Comparison of ENCODE assay signal across 8 mouse cellular contexts in the genomic region with DNA sequence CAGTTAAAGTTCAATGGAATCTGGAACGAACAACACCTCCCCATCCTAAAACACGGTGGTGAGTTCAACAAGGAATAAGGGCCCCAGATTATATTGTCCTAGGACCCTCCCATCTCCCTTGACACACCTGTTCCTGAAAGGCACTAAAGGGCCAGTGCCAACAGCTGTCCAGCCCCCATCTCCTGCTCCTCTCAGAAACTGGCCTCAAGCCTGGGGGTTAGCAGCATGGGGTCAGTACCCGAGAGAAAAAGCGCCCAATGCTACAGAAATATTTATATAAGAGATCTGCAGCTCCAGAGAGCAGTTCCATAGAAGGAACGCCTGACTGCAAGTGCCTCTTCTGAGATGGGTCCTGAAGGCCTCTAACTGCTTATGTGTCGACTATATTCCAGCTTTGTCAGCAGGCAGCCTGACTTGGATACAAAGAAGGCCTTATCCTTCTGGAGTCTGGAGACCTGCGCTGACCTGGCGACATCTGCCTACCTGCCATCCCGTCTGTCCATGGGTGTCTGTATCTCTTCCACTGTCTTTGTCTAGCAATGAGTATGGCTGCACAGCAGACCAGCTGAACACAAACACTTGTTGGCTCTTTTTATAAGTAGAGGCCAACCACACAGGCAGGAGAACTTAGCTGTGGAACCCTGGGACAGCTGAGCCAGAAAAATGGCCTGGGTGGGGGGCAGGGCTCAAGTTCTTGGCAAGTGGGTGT. TPM values are rescaled to one million over a fixed set of nuclear protein-coding genes. Genes with fewer than 3 reads are reported as not detected.
DNase-seq lines count a peak whose midpoint lies in the region; ATAC-seq and TF ChIP-seq lines count a peak whose summit lies in the region.

No protein-coding gene starts in this region.

- H3K4me3 ChIP-seq in gastrocnemius, adult 2 months = no peak overlapping the region
- H3K4me3 ChIP-seq in lung, embryonic 16.5 days (ENCODE audit: low read length) = peak overlapping the region; percentile 91
- H3K4me3 ChIP-seq in intestine, embryonic 16.5 days (ENCODE audit: low read length) = no peak overlapping the region
- no peak overlapping the region for H3K4me3 ChIP-seq in stomach, embryonic 15.5 days (replicated peaks)

- H3K9me3 ChIP-seq in lung, embryonic 16.5 days (ENCODE audit: control insufficient read depth, low read length) = no peaks in the 10 kb centered on the region
- no peaks in the 10 kb centered on the region for H3K9me3 ChIP-seq in intestine, embryonic 16.5 days (ENCODE audit: control insufficient read depth, low read length)
- no peaks in the 10 kb centered on the region for H3K9me3 ChIP-seq in stomach, embryonic 15.5 days

- H3K36me3 ChIP-seq in lung, embryonic 16.5 days (ENCODE audit: control insufficient read depth, insufficient read depth, low read length) = 0 out of 2 replicates have a peak, but pooled peaks cover 2% of the 10 kb centered on the region
- no peaks in the 10 kb centered on the region for H3K36me3 ChIP-seq in intestine, embryonic 16.5 days (ENCODE audit: control insufficient read depth, insufficient read depth, low read length)
- no peaks in the 10 kb centered on the region for H3K36me3 ChIP-seq in stomach, embryonic 15.5 days

- peaks cover 59% of the 10 kb centered on the region for H3K4me1 ChIP-seq in lung, embryonic 16.5 days (replicated peaks; ENCODE audit: control insufficient read depth, insufficient read depth, low read length)
- H3K4me1 ChIP-seq in intestine, embryonic 16.5 days (ENCODE audit: control insufficient read depth, insufficient read depth, low read length) = peaks cover 58% of the 10 kb centered on the region
- H3K4me1 ChIP-seq in stomach, embryonic 15.5 days = peaks cover 64% of the 10 kb centered on the region

- peak; percentile 16 for DNase-seq in gastrocnemius, adult 2 months
- DNase-seq in gastrocnemius, postnatal 25 days = no peak
- DNase-seq in lung, postnatal 14 days = no peak
- DNase-seq in thymus, adult 18-20 months = no peak
- no peak for DNase-seq in frontal cortex, adult 2 months (ENCODE audit: extremely low spot score in 1 of 2, low spot score in 1 of 2)

- 64% methylated on average over 9 of the region's 9 CpGs for WGBS in lung, embryonic 16.5 days
- 67% methylated on average over 9 of the region's 9 CpGs for WGBS in intestine, embryonic 16.5 days
- 63% methylated on average over 9 of the region's 9 CpGs for WGBS in stomach, embryonic 15.5 days

- no peaks in the 10 kb centered on the region for H3K27me3 ChIP-seq in lung, embryonic 16.5 days (ENCODE audit: control insufficient read depth, insufficient read depth, low read depth, low read length)
- H3K27me3 ChIP-seq in intestine, embryonic 16.5 days (replicated peaks; ENCODE audit: control insufficient read depth, insufficient read depth, low read length) = no peaks in the 10 kb centered on the region
- H3K27me3 ChIP-seq in stomach, embryonic 15.5 days (replicated peaks) = no peaks in the 10 kb centered on the region

- no peak for TF ChIP-seq CTCF in gastrocnemius, adult 2 months (IDR thresholded peaks at IDR 0.05)

- intact Hi-C loops in gastrocnemius, adult 2 months (cut with DNase I) = loop anchor here (5.0 kb wide), 1 partner anchor 53 kb away; no protein-coding TSS in a partner anchor

- no peak for ATAC-seq in lung, embryonic 16.5 days (ENCODE audit: low read depth)
- ATAC-seq in intestine, embryonic 16.5 days = no peak
- no peak for ATAC-seq in stomach, embryonic 15.5 days (ENCODE audit: insufficient read depth, low FRiP score, low read depth)

- H3K27ac ChIP-seq in gastrocnemius, adult 2 months = peak overlapping the region; percentile 91
- H3K27ac ChIP-seq in lung, embryonic 16.5 days (ENCODE audit: low read length) = peak overlapping the region; percentile 94
- H3K27ac ChIP-seq in intestine, embryonic 16.5 days (ENCODE audit: low read length) = no peak overlapping the region
- peak overlapping the region; percentile 87; the same call in 1 of the 2 replicates for H3K27ac ChIP-seq in stomach, embryonic 15.5 days

- peak overlapping the region; percentile 94 for H3K9ac ChIP-seq in lung, embryonic 16.5 days (ENCODE audit: low read length)
- H3K9ac ChIP-seq in intestine, embryonic 16.5 days (ENCODE audit: low read depth, low read length) = no peak overlapping the region
- H3K9ac ChIP-seq in stomach, embryonic 15.5 days = no peak overlapping the region

- H3K4me2 ChIP-seq in lung, embryonic 16.5 days (ENCODE audit: low read depth, low read length) = peak overlapping the region; percentile 74
- H3K4me2 ChIP-seq in intestine, embryonic 16.5 days (ENCODE audit: low read depth, low read length) = peak overlapping the region; percentile 84; the same call in 1 of the 2 replicates
- peak overlapping the region; percentile 73 for H3K4me2 ChIP-seq in stomach, embryonic 15.5 days

RNA-seq across cellular contexts. Expression of a gene that starts 11.5 kb away (rescaled TPM):
- total RNA-seq in gastrocnemius, adult 2 months (2021) = 10 to 100 TPM in 1 of 2 experiments, 1 to 10 TPM in 1; 6.9 to 11.9 TPM
- 1 to 10 TPM; 7.0 to 9.2 TPM for total RNA-seq in gastrocnemius, postnatal 25 days (2021)
- polyA plus RNA-seq in lung, embryonic 16.5 days (2015; fragmentation: Nextera tagmentation; extraction: Ambion mirVana) = 20.5 and 22.0 TPM in 2 replicates
- polyA plus RNA-seq in intestine, embryonic 16.5 days (2015; fragmentation: Nextera tagmentation; extraction: Ambion mirVana) = 7.4 and 8.4 TPM in 2 replicates
- 16.1 and 17.9 TPM in 2 replicates for polyA plus RNA-seq in stomach, embryonic 15.5 days (2015; fragmentation: Nextera tagmentation; extraction: Ambion mirVana)
- polyA plus RNA-seq in frontal cortex, adult 2 months (2012; rRNA removed) = 13.0 and 13.2 TPM in 2 replicates

RNA-seq across cellular contexts. Expression of a gene that starts 59.9 kb away (rescaled TPM):
- total RNA-seq in gastrocnemius, adult 2 months (2021) = 10 to 100 TPM; 27.2 to 30.4 TPM
- total RNA-seq in gastrocnemius, postnatal 25 days (2021) = 10 to 100 TPM; 22.0 to 23.9 TPM
- 21.8 and 23.2 TPM in 2 replicates for polyA plus RNA-seq in lung, embryonic 16.5 days (2015; fragmentation: Nextera tagmentation; extraction: Ambion mirVana)
- 19.1 and 20.4 TPM in 2 replicates for polyA plus RNA-seq in intestine, embryonic 16.5 days (2015; fragmentation: Nextera tagmentation; extraction: Ambion mirVana)
- 22.3 and 24.0 TPM in 2 replicates for polyA plus RNA-seq in stomach, embryonic 15.5 days (2015; fragmentation: Nextera tagmentation; extraction: Ambion mirVana)
- 30.8 and 36.1 TPM in 2 replicates for polyA plus RNA-seq in frontal cortex, adult 2 months (2012; rRNA removed)
